Mouse (Mus musculus): ENCODE measurements around the gene Vmn2r86.
"Not testable (repeated sequence)": the region's sequence is repeated elsewhere in the genome, so short reads cannot be mapped to it uniquely, and the experiment has no call there.

Vmn2r86 gene

DNA sequence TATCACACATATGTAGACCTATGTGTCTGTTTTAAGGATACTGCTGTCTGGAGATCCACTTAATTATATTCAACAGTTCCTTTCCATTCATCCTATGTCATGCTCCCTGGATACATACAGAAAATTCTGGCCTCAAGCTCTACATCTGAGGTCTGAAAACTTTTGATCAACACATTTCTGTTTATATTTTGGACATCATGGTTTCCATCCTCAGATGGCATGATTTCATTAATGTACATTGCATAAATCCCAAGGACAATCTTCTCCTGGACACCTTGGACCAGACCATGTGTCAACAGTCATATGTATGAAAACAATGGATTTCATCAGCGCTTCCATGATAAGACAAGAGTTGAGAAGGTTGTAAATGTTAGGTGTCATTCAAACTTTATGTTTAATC lies at the start of gene Vmn2r86:
Gene Vmn2r86, minus strand, starts transcription at position 101 of the 400 bp plus-strand sequence.
- not testable (repeated sequence) for DNase-seq (ENCODE audit: low spot score in 2 of 2)

DNA sequence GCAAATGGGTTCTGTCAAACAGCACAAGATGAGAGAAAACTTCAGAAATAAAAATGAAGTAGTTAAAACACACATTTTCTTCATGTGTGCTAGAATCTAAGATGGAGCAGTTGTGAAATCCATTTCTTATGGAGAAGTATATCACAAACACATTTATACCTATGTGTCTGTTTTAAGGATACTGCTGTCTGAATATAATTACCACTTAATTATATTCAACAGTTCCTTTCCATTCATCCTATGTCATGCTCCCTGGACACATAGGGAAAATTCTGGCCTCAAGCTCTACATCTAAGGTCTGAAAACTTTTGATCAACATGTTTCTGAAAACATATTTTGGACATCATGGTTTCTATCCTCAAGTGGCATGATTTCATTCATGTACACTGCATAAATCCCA lies 41.4 kb upstream of the Vmn2r86 start, which contains the start of gene Vmn2r87:
Gene Vmn2r87, minus strand, starts transcription at position 101 of the 400 bp plus-strand sequence.
- DNase-seq (ENCODE audit: low spot score in 2 of 2), result no peak

- DNase-seq (ENCODE audit: low spot score in 2 of 2), result peak in 1 of 2 experiments; percentile 13
Measured at GRCm38 (mm10) chr10:130470311-130470760, 14.5 kb upstream of the Vmn2r86 start.

- DNase-seq (ENCODE audit: low spot score in 2 of 2), result peak in 1 of 2 experiments; percentile 11
Measured at GRCm38 (mm10) chr10:130444776-130445175, 11.1 kb downstream of the Vmn2r86 start.

- not testable (repeated sequence) for DNase-seq (ENCODE audit: low spot score in 2 of 2)
Measured at GRCm38 (mm10) chr10:130434185-130434898, 21.5 kb downstream of the Vmn2r86 start.

DNA sequence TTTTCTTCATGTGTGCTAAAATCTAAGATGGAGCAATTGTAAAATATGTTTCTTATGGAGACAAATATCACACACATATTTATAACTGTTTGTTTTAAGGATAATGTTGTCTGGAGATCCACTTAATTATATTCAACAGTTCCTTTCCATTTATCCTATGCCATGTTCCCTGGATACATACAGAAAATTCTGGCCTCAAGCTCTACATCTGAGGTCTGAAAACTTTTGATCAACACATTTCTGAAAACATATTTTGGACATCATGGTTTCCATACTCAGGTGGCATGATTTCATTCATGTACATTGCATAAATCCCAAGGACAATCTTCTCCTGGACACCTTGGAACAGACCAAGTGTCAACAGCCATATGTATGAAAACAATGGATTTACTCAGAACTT lies 26.2 kb downstream of the Vmn2r86 start, which contains the start of gene Vmn2r85:
Gene Vmn2r85, minus strand, starts transcription at position 101 of the 400 bp plus-strand sequence.
- not testable (repeated sequence) for DNase-seq (ENCODE audit: low spot score in 2 of 2)

DNA sequence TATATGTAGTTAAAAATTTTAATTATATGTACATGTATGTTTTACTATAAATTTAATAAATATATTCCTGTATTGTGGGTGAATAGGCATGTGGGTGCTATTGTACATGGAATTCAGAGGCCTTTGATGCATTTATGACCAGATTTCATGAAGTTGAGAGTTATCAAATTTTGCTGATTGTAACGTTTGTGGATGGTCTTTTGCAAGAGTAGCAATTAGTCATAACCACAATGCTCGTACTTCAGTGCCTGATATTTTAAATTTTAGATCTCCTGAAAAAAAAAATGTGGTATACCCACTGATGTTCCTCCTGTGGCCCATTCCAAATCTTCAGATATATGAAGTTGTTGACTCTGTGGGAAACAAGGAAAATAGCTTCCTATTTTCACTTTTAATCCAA lies 33.5 kb downstream of the Vmn2r86 start:
- DNase-seq (ENCODE audit: low spot score in 2 of 2), result not testable (repeated sequence)

DNA sequence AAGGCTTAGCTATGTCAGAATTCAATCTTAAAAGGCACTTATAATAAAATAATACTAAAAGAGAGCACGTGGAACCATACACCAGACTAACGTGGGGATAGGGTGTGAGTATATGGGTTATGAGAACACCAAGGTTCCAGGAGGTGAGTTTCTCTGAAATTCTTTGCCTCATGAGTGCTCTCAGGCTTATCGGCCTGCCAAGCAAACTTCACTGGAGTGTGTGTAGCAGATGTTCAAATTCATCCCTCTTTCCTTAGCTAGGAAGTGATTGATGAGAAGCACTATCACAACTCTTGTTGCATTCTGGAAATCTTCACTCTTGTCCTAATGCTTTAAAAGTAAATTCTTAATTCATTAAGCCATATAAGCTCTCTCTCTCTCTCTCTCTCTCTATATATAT lies 35.4 kb downstream of the Vmn2r86 start:
- no peak for DNase-seq (ENCODE audit: low spot score in 2 of 2)

- DNase-seq (ENCODE audit: low spot score in 2 of 2), result not testable (repeated sequence)
Measured at GRCm38 (mm10) chr10:130419954-130420353, 35.9 kb downstream of the Vmn2r86 start.

DNA sequence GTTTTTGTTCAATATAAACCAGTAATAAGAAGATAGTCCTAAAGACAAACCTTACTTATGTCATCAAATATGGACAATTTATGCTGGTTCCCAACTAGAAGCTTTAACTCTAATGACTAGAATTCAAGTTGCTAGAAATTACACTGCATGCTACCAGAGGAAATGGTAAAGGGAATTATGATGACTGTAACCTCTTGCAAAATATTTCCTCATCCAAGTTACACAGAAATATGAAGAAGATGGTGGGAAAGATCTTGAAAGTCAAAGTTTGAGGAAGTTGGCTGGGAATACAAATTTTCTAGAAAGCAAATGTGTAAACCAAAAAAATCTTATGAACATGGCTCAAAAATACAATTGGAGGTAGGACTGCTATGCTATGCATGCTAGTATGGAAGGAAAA lies 39.5 kb downstream of the Vmn2r86 start:
- DNase-seq (ENCODE audit: low spot score in 2 of 2), result not testable (repeated sequence)

GRCm38 (mm10) chr10:130412167-130412698 lies 43.6 kb downstream of the Vmn2r86 start:
- not testable (repeated sequence) for DNase-seq (ENCODE audit: low spot score in 2 of 2)

GRCm38 (mm10) chr10:130394232-130394631 lies 61.6 kb downstream of the Vmn2r86 start, which contains the start of gene Vmn2r84:
Vmn2r84 (minus strand) TSS chr10:130394332.
- no peak for DNase-seq (ENCODE audit: low spot score in 2 of 2)
